Mouse (Mus musculus) frontal cortex, adult (tissue): ENCODE results near the gene Lgr6.

Source experiments
- ATAC-seq: cut with Nextera tagmentation; 2 replicates; pipeline ENCODE4 v1.9.2; 2017; ENCODE audit warnings: mild to moderate bottlenecking, moderate library complexity, mixed read lengths; ENCODE audit not compliant: low TSS enrichment

Lgr6 gene

GRCm38 (mm10) chr1:135016907-135017655 lies 88.0 kb downstream of the Lgr6 start:
- ATAC-seq = no peak

GRCm38 (mm10) chr1:135014921-135015445 lies 90.1 kb downstream of the Lgr6 start:
- no peak for ATAC-seq

GRCm38 (mm10) chr1:135012472-135012871 lies 92.6 kb downstream of the Lgr6 start:
- peak; percentile 20; the same call in 1 of the 2 replicates for ATAC-seq

- peak; percentile 44; the same call in 1 of the 2 replicates for ATAC-seq
Observed at GRCm38 (mm10) chr1:135011912-135012311, 93.2 kb downstream of the Lgr6 start.

- 0 out of 2 replicates have a peak, but pooled peaks have one; percentile 23 for ATAC-seq
Observed at GRCm38 (mm10) chr1:135009833-135010232, 95.2 kb downstream of the Lgr6 start.

- ATAC-seq = peak; percentile 44; the same call in 1 of the 2 replicates
Observed at GRCm38 (mm10) chr1:135005696-135006095, 99.4 kb downstream of the Lgr6 start.

GRCm38 (mm10) chr1:135003346-135003745 lies 101.7 kb downstream of the Lgr6 start:
- ATAC-seq = no peak

- no peak for ATAC-seq
Observed at GRCm38 (mm10) chr1:135000527-135000926, 104.5 kb downstream of the Lgr6 start.

- no peak for ATAC-seq
Observed at GRCm38 (mm10) chr1:134998231-134998630, 106.8 kb downstream of the Lgr6 start.

- ATAC-seq = no peak
Observed at GRCm38 (mm10) chr1:134997568-134997967, 107.5 kb downstream of the Lgr6 start.

- ATAC-seq = no peak
Observed at GRCm38 (mm10) chr1:134996471-134996870, 108.6 kb downstream of the Lgr6 start.

GRCm38 (mm10) chr1:134995954-134996353 lies 109.1 kb downstream of the Lgr6 start:
- no peak for ATAC-seq

GRCm38 (mm10) chr1:134995437-134995836 lies 109.6 kb downstream of the Lgr6 start:
- peak; percentile 34; the same call in 1 of the 2 replicates for ATAC-seq

GRCm38 (mm10) chr1:134994739-134995138 lies 110.3 kb downstream of the Lgr6 start:
- no peak for ATAC-seq

GRCm38 (mm10) chr1:134992046-134992645 lies 112.9 kb downstream of the Lgr6 start:
- ATAC-seq = no peak

- ATAC-seq = peak; percentile 62; the same call in 1 of the 2 replicates
Observed at GRCm38 (mm10) chr1:134989372-134989771, 115.7 kb downstream of the Lgr6 start.

- peak; percentile 50; the same call in 1 of the 2 replicates for ATAC-seq
Observed at GRCm38 (mm10) chr1:134987962-134988341, 117.1 kb downstream of the Lgr6 start.

- ATAC-seq = peak; percentile 85
Observed at GRCm38 (mm10) chr1:134987173-134987961, 117.7 kb downstream of the Lgr6 start.

GRCm38 (mm10) chr1:134972920-134973319 lies 132.2 kb downstream of the Lgr6 start:
- no peak for ATAC-seq

- no peak for ATAC-seq
Observed at GRCm38 (mm10) chr1:134965430-134965829, 139.6 kb downstream of the Lgr6 start.

GRCm38 (mm10) chr1:134962821-134963220 lies 142.3 kb downstream of the Lgr6 start:
- ATAC-seq = no peak
